In the genomic region with DNA sequence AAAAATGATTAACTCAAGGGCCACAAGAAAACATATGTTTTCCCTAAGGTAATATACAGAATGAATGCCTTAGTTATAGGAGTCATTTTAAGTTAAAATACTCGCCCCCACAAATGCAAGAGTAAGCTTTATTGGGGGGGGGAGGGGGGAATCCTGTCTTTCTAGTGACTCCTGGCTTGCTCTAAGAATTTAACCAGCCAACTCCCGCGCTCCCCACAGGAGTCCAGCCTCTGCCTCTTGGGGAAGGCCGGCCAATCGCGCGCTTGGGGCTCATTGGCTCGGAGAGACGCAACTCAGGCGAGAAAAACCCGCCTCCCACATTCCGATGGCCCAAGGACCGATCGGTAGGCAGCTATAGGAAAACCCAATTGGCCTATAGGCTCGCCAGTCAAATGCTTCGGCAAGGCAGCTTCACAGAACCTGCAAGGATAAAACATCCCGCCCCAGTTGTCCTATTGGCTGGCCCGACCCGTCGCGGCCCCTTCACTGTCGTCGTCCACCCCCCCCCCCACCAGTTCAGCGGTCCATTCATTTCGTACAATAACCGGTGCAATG, we compare ENCODE assay signal across 8 mouse cellular contexts. TPM values are rescaled to one million over a fixed set of nuclear protein-coding genes. Genes with fewer than 3 reads are reported as not detected.
A peak's percentile ranks its signal among the peaks of the same experiment; 100 is the strongest.
DNase-seq lines count a peak whose midpoint lies in the region; ATAC-seq lines count a peak whose summit lies in the region.

No protein-coding gene starts in this region.

- peak overlapping the region; percentile 78 for H3K4me2 ChIP-seq in hindbrain, embryonic 15.5 days

- H3K27ac ChIP-seq in hindbrain, embryonic 15.5 days (replicated peaks) = peak overlapping the region; percentile 97

- DNase-seq in WW6 (ENCODE audit: low read depth, low spot score) = peak; percentile 93
- peak; percentile 94 to 95 for DNase-seq in cerebellum, postnatal 36 days
- peak; percentile 78 to 84 for DNase-seq in frontal cortex, postnatal 25 days (ENCODE audit: low spot score in 2 of 2)
- DNase-seq in layer of hippocampus, postnatal 36 days = peak; percentile 88 to 90
- peak; percentile 97 for DNase-seq in lung, postnatal 25 days (ENCODE audit: low spot score)
- peak; percentile 99 for DNase-seq in retina, embryonic 14.5 days (ENCODE audit: low spot score)
- DNase-seq in thymus, postnatal 36 days = peak; percentile 85 to 93

- no peaks in the 10 kb centered on the region for H3K27me3 ChIP-seq in hindbrain, embryonic 15.5 days

- ATAC-seq in hindbrain, embryonic 15.5 days (ENCODE audit: low FRiP score, low read depth) = peak; percentile 90

- H3K36me3 ChIP-seq in hindbrain, embryonic 15.5 days = peaks cover 27% of the 10 kb centered on the region

- WGBS in hindbrain, embryonic 15.5 days = under 1% methylated on average over 26 of the region's 26 CpGs

- peak overlapping the region; percentile 57 for H3K9ac ChIP-seq in hindbrain, embryonic 15.5 days

- peak overlapping the region; percentile 84 for H3K4me3 ChIP-seq in hindbrain, embryonic 15.5 days

- H3K9me3 ChIP-seq in hindbrain, embryonic 15.5 days = no peaks in the 10 kb centered on the region

- H3K4me1 ChIP-seq in hindbrain, embryonic 15.5 days (replicated peaks) = peaks cover 54% of the 10 kb centered on the region

RNA-seq across cellular contexts. Expression of gene Cbx5, which starts 0.4 kb away (rescaled TPM):
- polyA plus RNA-seq in hindbrain, embryonic 15.5 days (2015; fragmentation: Nextera tagmentation; extraction: Ambion mirVana) = 127 and 137 TPM in 2 replicates
- 100 to 1,000 TPM; 188 to 189 TPM for total RNA-seq in layer of hippocampus, postnatal 36 days (2021)

RNA-seq across cellular contexts. Expression of gene Hnrnpa1, which starts 1.0 kb away (rescaled TPM):
- 629 and 665 TPM in 2 replicates for polyA plus RNA-seq in hindbrain, embryonic 15.5 days (2015; fragmentation: Nextera tagmentation; extraction: Ambion mirVana)
- 100 to 1,000 TPM; 257 to 272 TPM for total RNA-seq in layer of hippocampus, postnatal 36 days (2021)

RNA-seq across cellular contexts. Expression of gene Nfe2, which starts 19.0 kb away (rescaled TPM):
- 0.58 and 0.89 TPM in 2 replicates for polyA plus RNA-seq in hindbrain, embryonic 15.5 days (2015; fragmentation: Nextera tagmentation; extraction: Ambion mirVana)
- total RNA-seq in layer of hippocampus, postnatal 36 days (2021) = under 1 TPM in 1 of 2 experiments, not detected in 1; 0.23 TPM

RNA-seq across cellular contexts. Expression of gene Copz1, which starts 33.3 kb away (rescaled TPM):
- polyA plus RNA-seq in hindbrain, embryonic 15.5 days (2015; fragmentation: Nextera tagmentation; extraction: Ambion mirVana) = 200 and 208 TPM in 2 replicates
- total RNA-seq in layer of hippocampus, postnatal 36 days (2021) = 100 to 1,000 TPM in 1 of 2 experiments, 10 to 100 TPM in 1; 93.2 to 103 TPM

Comparison
In these comparisons a context has a peak if more than half of its experiments do, and no peak if none do; other contexts are left out.
1. Peak in every context shown above with its lines: DNase-seq, ATAC-seq, H3K4me3 ChIP-seq and H3K27ac ChIP-seq.